Comparison of ENCODE assay signal across 11 mouse cellular contexts in the genomic region with DNA sequence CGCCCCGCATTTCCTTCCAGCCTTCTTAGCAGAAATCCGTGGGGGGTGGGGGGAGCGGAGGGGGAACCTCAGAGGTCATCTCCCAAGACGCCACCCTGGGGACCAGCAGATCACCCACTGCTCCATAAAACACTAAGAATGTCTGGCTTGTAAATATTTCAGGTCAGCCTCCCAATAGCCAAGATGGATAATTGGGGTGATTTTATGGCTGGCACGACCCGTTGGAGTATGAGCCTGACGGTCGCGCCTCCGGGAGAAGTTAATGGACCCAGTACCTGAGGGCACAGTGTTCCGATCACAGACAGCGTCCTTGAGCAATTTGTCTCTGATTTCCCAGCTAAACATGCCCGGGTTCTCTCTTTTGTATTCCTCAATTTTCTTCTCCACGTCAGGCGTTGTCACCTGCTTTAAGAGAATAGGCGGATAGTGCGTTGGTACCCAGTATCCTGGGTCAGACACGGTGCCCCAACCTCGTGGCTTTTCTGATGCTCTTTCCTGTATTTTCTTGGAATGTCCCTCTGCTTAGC. TPM values are rescaled to one million over a fixed set of nuclear protein-coding genes. Genes with fewer than 3 reads are reported as not detected.
A peak's percentile ranks its signal among the peaks of the same experiment; 100 is the strongest.
DNase-seq lines count a peak whose midpoint lies in the region; ATAC-seq lines count a peak whose summit lies in the region.
"Had no signal": no experiment of that assay in that cellular context is flagged by ENCODE, and none has a peak within 500 bp of the region (broad histone marks: within the 10 kb centered on the region; RNA-seq: fewer than 3 reads in every experiment).

No protein-coding gene starts in this region.

- no peak for ATAC-seq in heart, embryonic 16.5 days (replicated peaks; ENCODE audit: extremely low read depth, insufficient read depth, low FRiP score)
- ATAC-seq in embryonic facial prominence, embryonic 11.5 days (replicated peaks; ENCODE audit: insufficient number of reproducible peaks, low FRiP score, low TSS enrichment, low read depth), result no peak
- ATAC-seq in hindbrain, embryonic 14.5 days (ENCODE audit: low FRiP score), result no peak
- no peak for ATAC-seq in midbrain, embryonic 14.5 days (ENCODE audit: low FRiP score, low TSS enrichment)
- no peak for ATAC-seq in megakaryocyte progenitor cell, adult 5-6 weeks (replicated peaks; ENCODE audit: poor library complexity)

- no peaks in the 10 kb centered on the region for H3K9me3 ChIP-seq in heart, embryonic 16.5 days (replicated peaks; ENCODE audit: control insufficient read depth, low read length)
- no peaks in the 10 kb centered on the region for H3K9me3 ChIP-seq in embryonic facial prominence, embryonic 11.5 days (replicated peaks; ENCODE audit: control insufficient read depth, low read length)
- H3K9me3 ChIP-seq in hindbrain, embryonic 14.5 days (ENCODE audit: control insufficient read depth, low read length), result no peaks in the 10 kb centered on the region
- no peaks in the 10 kb centered on the region for H3K9me3 ChIP-seq in midbrain, embryonic 14.5 days (ENCODE audit: control insufficient read depth, low read length)

- no peak overlapping the region for H3K9ac ChIP-seq in heart, embryonic 16.5 days (ENCODE audit: low read length)
- peak overlapping the region; percentile 14 for H3K9ac ChIP-seq in embryonic facial prominence, embryonic 11.5 days (replicated peaks; ENCODE audit: low read length)
- peak overlapping the region; percentile 63 for H3K9ac ChIP-seq in hindbrain, embryonic 14.5 days
- H3K9ac ChIP-seq in midbrain, embryonic 14.5 days (replicated peaks; ENCODE audit: low read length), result peak overlapping the region; percentile 62

- H3K4me1 ChIP-seq in heart, embryonic 16.5 days (ENCODE audit: control insufficient read depth, insufficient read depth, low read length), result peaks cover 21% of the 10 kb centered on the region
- H3K4me1 ChIP-seq in embryonic facial prominence, embryonic 11.5 days (ENCODE audit: control insufficient read depth, insufficient read depth, low read length), result peaks cover 4% of the 10 kb centered on the region; the same call in 1 of the 2 replicates
- peaks cover 4% of the 10 kb centered on the region; the same call in 1 of the 2 replicates for H3K4me1 ChIP-seq in hindbrain, embryonic 14.5 days (replicated peaks; ENCODE audit: control insufficient read depth, insufficient read depth, low read length)
- H3K4me1 ChIP-seq in midbrain, embryonic 14.5 days (ENCODE audit: control insufficient read depth, insufficient read depth, low read length), result peaks cover 12% of the 10 kb centered on the region

- 4% methylated on average over 20 of the region's 20 CpGs for WGBS in heart, embryonic 16.5 days
- 3% methylated on average over 20 of the region's 20 CpGs for WGBS in embryonic facial prominence, embryonic 11.5 days
- 3% methylated on average over 20 of the region's 20 CpGs for WGBS in hindbrain, embryonic 14.5 days
- 3% methylated on average over 20 of the region's 20 CpGs for WGBS in midbrain, embryonic 14.5 days

- no peaks in the 10 kb centered on the region for H3K36me3 ChIP-seq in heart, embryonic 16.5 days (ENCODE audit: control insufficient read depth, insufficient read depth)
- H3K36me3 ChIP-seq in embryonic facial prominence, embryonic 11.5 days (replicated peaks; ENCODE audit: control insufficient read depth, insufficient read depth, low read depth, low read length), result no peaks in the 10 kb centered on the region
- no peaks in the 10 kb centered on the region for H3K36me3 ChIP-seq in hindbrain, embryonic 14.5 days (replicated peaks; ENCODE audit: control insufficient read depth, insufficient read depth)
- no peaks in the 10 kb centered on the region for H3K36me3 ChIP-seq in midbrain, embryonic 14.5 days (ENCODE audit: control insufficient read depth, insufficient read depth, low read length)

- peak overlapping the region; percentile 25; the same call in 1 of the 2 replicates for H3K4me2 ChIP-seq in heart, embryonic 16.5 days (ENCODE audit: low read depth, low read length)
- peak overlapping the region; percentile 38 for H3K4me2 ChIP-seq in embryonic facial prominence, embryonic 11.5 days (ENCODE audit: low read depth, low read length)
- peak overlapping the region; percentile 71 for H3K4me2 ChIP-seq in hindbrain, embryonic 14.5 days (replicated peaks)
- peak overlapping the region; percentile 80 for H3K4me2 ChIP-seq in midbrain, embryonic 14.5 days (ENCODE audit: low read length)

- no peak for DNase-seq in heart, postnatal 25 days (ENCODE audit: low spot score)
- DNase-seq in embryonic facial prominence, embryonic 11.5 days (ENCODE audit: low spot score), result no peak
- DNase-seq in hindbrain, embryonic 14.5 days (ENCODE audit: low spot score), result no peak
- DNase-seq in midbrain, embryonic 14.5 days, result peak; percentile 51
- DNase-seq in urinary bladder, postnatal 10 days (ENCODE audit: low spot score), result no peak
- no peak for DNase-seq in right cerebral cortex, postnatal 14 days
- DNase-seq: adrenal gland, postnatal 14 days; cerebellum, adult 9-11 months had no signal

- no peak overlapping the region for H3K27ac ChIP-seq in heart, embryonic 16.5 days (ENCODE audit: low read length)
- peak overlapping the region; percentile 45; the same call in 1 of the 2 replicates for H3K27ac ChIP-seq in embryonic facial prominence, embryonic 11.5 days (replicated peaks; ENCODE audit: low read depth, low read length)
- peak overlapping the region; percentile 32; the same call in 1 of the 2 replicates for H3K27ac ChIP-seq in hindbrain, embryonic 14.5 days
- H3K27ac ChIP-seq in midbrain, embryonic 14.5 days (replicated peaks; ENCODE audit: low read depth, low read length), result peak overlapping the region; percentile 46

- H3K27me3 ChIP-seq in heart, embryonic 16.5 days (ENCODE audit: control insufficient read depth, insufficient read depth, low read length), result peaks cover 92% of the 10 kb centered on the region
- H3K27me3 ChIP-seq in embryonic facial prominence, embryonic 11.5 days (ENCODE audit: control insufficient read depth, insufficient read depth, low read length), result peaks cover 50% of the 10 kb centered on the region
- peaks cover 71% of the 10 kb centered on the region for H3K27me3 ChIP-seq in hindbrain, embryonic 14.5 days (ENCODE audit: control insufficient read depth, insufficient read depth, low read length)
- H3K27me3 ChIP-seq in midbrain, embryonic 14.5 days (ENCODE audit: control insufficient read depth, insufficient read depth, low read length), result peaks cover 52% of the 10 kb centered on the region

- peak overlapping the region; percentile 23 for H3K4me3 ChIP-seq in heart, embryonic 16.5 days (ENCODE audit: low read length)
- peak overlapping the region; percentile 29 for H3K4me3 ChIP-seq in embryonic facial prominence, embryonic 11.5 days (ENCODE audit: low read depth, low read length)
- peak overlapping the region; percentile 38 for H3K4me3 ChIP-seq in hindbrain, embryonic 14.5 days (replicated peaks; ENCODE audit: low read length)
- peak overlapping the region; percentile 49 for H3K4me3 ChIP-seq in midbrain, embryonic 14.5 days (replicated peaks; ENCODE audit: low read depth, low read length)

- intact Hi-C loops in heart, postnatal 25 days (cut with DNase I), result no loop called here

RNA-seq across cellular contexts. Expression of a gene that starts 3.4 kb away (rescaled TPM):
- 0.04 and 0.12 TPM in 2 replicates for polyA plus RNA-seq in heart, embryonic 16.5 days (2015; fragmentation: Nextera tagmentation; extraction: Ambion mirVana)
- total RNA-seq in heart, postnatal 25 days (2021), result under 1 TPM in 1 of 2 experiments, not detected in 1; 0.06 TPM
- 16.2 and 17.3 TPM in 2 replicates for polyA plus RNA-seq in embryonic facial prominence, embryonic 11.5 days (2014; fragmentation: Nextera tagmentation; extraction: Ambion mirVana)
- polyA plus RNA-seq in hindbrain, embryonic 14.5 days (2014; fragmentation: Nextera tagmentation; extraction: Ambion mirVana), result 7.9 and 8.2 TPM in 2 replicates
- 16.0 and 23.6 TPM in 2 replicates for polyA plus RNA-seq in midbrain, embryonic 14.5 days (2014; fragmentation: Nextera tagmentation; extraction: Ambion mirVana)
- total RNA-seq in megakaryocyte progenitor cell, adult 5-6 weeks (2015), result not detected in 2 replicates
- total RNA-seq in megakaryocyte progenitor cell, adult 5-6 weeks (2017), result not detected in 2 replicates
- total RNA-seq: adrenal gland, postnatal 14 days; left cerebral cortex, postnatal 10 days had no signal

Comparison
In these comparisons a context has a peak if more than half of its experiments do, and no peak if none do; other contexts are left out.
1. H3K4me2 ChIP-seq: peak in every context shown above with its lines; median percentile 80 in midbrain, embryonic 14.5 days; 71 in hindbrain, embryonic 14.5 days; 38 in embryonic facial prominence, embryonic 11.5 days; 25 in heart, embryonic 16.5 days.